Mouse (Mus musculus) urinary bladder, adult 18-20 months (tissue): ENCODE data around the gene Entpd7.

ENCODE experiments used
- DNase-seq, 2 experiments: peaks; one replicate each; pipeline ENCODE4 v3.0.0; 2022; ENCODE audit warnings: low spot score in 2 of 2, mixed read lengths in 2 of 2

Entpd7 gene

GRCm38 (mm10) chr19:43674730-43675524 lies 14.5 kb upstream of the Entpd7 start, which contains the start of gene Slc25a28:
Slc25a28 (minus strand) TSS chr19:43674881.
- DNase-seq = peak; percentile 96 to 97

GRCm38 (mm10) chr19:43675525-43676400 lies 13.7 kb upstream of the Entpd7 start:
- peak; percentile 36 to 43 for DNase-seq

- no peak for DNase-seq
Measured at GRCm38 (mm10) chr19:43678467-43679003, 10.9 kb upstream of the Entpd7 start.

GRCm38 (mm10) chr19:43679474-43679981 lies 9.9 kb upstream of the Entpd7 start:
- no peak for DNase-seq

GRCm38 (mm10) chr19:43681541-43681940 lies 7.9 kb upstream of the Entpd7 start:
- no peak for DNase-seq

- no peak for DNase-seq
Measured at GRCm38 (mm10) chr19:43692815-43693214, 3.3 kb downstream of the Entpd7 start.

GRCm38 (mm10) chr19:43695514-43695964 lies 6.1 kb downstream of the Entpd7 start:
- no peak for DNase-seq

GRCm38 (mm10) chr19:43697666-43698370 lies 8.3 kb downstream of the Entpd7 start:
- DNase-seq = no peak

- no peak for DNase-seq
Measured at GRCm38 (mm10) chr19:43699021-43699762, 9.7 kb downstream of the Entpd7 start.

GRCm38 (mm10) chr19:43699763-43700155 lies 10.3 kb downstream of the Entpd7 start:
- DNase-seq = no peak

- no peak for DNase-seq
Measured at GRCm38 (mm10) chr19:43704211-43704610, 14.7 kb downstream of the Entpd7 start.

GRCm38 (mm10) chr19:43704787-43705497 lies 15.5 kb downstream of the Entpd7 start:
- no peak for DNase-seq

GRCm38 (mm10) chr19:43708206-43708605 lies 18.7 kb downstream of the Entpd7 start:
- DNase-seq = no peak

GRCm38 (mm10) chr19:43709317-43709716 lies 19.8 kb downstream of the Entpd7 start:
- DNase-seq = no peak

GRCm38 (mm10) chr19:43711159-43711916 lies 21.9 kb downstream of the Entpd7 start:
- no peak for DNase-seq

- DNase-seq = no peak
Measured at GRCm38 (mm10) chr19:43711971-43712370, 22.5 kb downstream of the Entpd7 start.

- DNase-seq = no peak
Measured at GRCm38 (mm10) chr19:43720061-43720460, 30.6 kb downstream of the Entpd7 start.

- no peak for DNase-seq
Measured at GRCm38 (mm10) chr19:43722891-43723290, 33.4 kb downstream of the Entpd7 start.

GRCm38 (mm10) chr19:43723501-43723900 lies 34.0 kb downstream of the Entpd7 start:
- DNase-seq = no peak
